Mouse (Mus musculus) lung, embryonic 14.5 days (tissue): ENCODE measurements around the gene Soga1. TPM values are rescaled to one million over a fixed set of nuclear protein-coding genes. Genes with fewer than 3 reads are reported as not detected.
A peak's percentile ranks its signal among the peaks of the same experiment; 100 is the strongest.

Source experiments
- ATAC-seq: fragments of 200-750 bp; cut with Nextera tagmentation; 2 replicates; pipeline ENCODE4 v1.8.0; 2017; ENCODE audit warnings: mild to moderate bottlenecking, moderate TSS enrichment, moderate library complexity; ENCODE audit not compliant: insufficient read depth
- DNase-seq: peaks from one replicate; pipeline ENCODE4 v3.0.0-alpha.2; 2015
- H3K27ac ChIP-seq: fragments of 300-500 bp; sonication (generic); 2 replicates; pipeline ENCODE4 v1.5.1; 2014; ENCODE audit warnings: low read depth, mild to moderate bottlenecking, moderate library complexity
- H3K27me3 ChIP-seq: fragments of 300-500 bp; sonication (generic); 2 replicates; pipeline ENCODE4 v1.6.1; 2014; ENCODE audit warnings: low read length, control low read depth; ENCODE audit not compliant: insufficient read depth
- H3K36me3 ChIP-seq: fragments of 300-500 bp; sonication (generic); 2 replicates; pipeline ENCODE4 v1.6.1; 2014; ENCODE audit warnings: control low read depth; ENCODE audit not compliant: insufficient read depth
- H3K4me1 ChIP-seq: fragments of 300-500 bp; sonication (generic); 2 replicates; pipeline ENCODE4 v1.6.1; 2014; ENCODE audit warnings: antibody characterized with exemption, control low read depth; ENCODE audit not compliant: insufficient read depth
- H3K4me2 ChIP-seq: fragments of 300-500 bp; sonication (generic); 2 replicates; pipeline ENCODE4 v1.6.1; 2014; ENCODE audit warnings: mild to moderate bottlenecking
- H3K4me3 ChIP-seq: fragments of 300-500 bp; sonication (generic); 2 replicates; pipeline ENCODE4 v1.5.1; 2014; ENCODE audit warnings: low read depth, low read length
- H3K9ac ChIP-seq: fragments of 300-500 bp; sonication (generic); 2 replicates; pipeline ENCODE4 v1.6.1; 2014
- H3K9me3 ChIP-seq: fragments of 300-500 bp; sonication (generic); 2 replicates; pipeline ENCODE4 v1.6.1; 2016; ENCODE audit warnings: low read depth, low read length, control low read depth
- CTCF ChIP-seq: IDR thresholded peaks from 2 replicates; pipeline ENCODE4 v1.5.1; 2016; ENCODE audit warnings: antibody characterized with exemption, low read depth
- WGBS: fragments of 180-500 bp; shearing (Covaris S2); extraction: QIAGEN DNeasy Blood & Tissue Kit; methylation state at CpG from one replicate; pipeline ENCODE4 v1.1.7; 2014; 5-methylcytosine and 5-hydroxymethylcytosine counted together
- polyA plus RNA-seq: library from polyadenylated mRNA; unstranded; fragments of >200 nt; fragmentation: Nextera tagmentation; extraction: Ambion mirVana; gene quantifications from 2 replicates; pipeline ENCODE4 v1.2.1, GENCODE M21; 2014

Soga1 gene
- polyA plus RNA-seq, 1 experiment from 2014 or later = 8.9 TPM

DNA sequence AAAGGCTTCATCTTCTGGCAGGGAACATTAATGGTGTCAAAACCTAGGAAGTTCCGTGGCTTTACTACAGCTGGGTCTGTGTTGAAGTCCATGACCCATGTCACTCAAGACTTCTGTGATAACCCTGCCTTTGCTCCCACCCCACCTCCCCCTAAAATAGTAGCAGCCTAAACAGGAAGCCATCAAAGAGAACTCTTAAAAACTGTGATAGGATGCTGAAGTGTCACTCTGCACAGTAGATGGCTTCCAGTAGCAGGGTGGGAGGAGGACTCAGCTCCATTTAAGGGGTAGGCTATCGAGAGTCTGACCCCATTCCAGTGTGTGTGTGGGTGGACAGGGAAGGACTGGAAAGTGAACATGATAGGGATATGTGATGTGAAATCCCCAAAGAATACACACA lies 104.1 kb downstream of the Soga1 start:
- no peak overlapping the region for H3K9ac ChIP-seq
- TF ChIP-seq CTCF = no peak
- H3K4me1 ChIP-seq = no peaks in the 10 kb centered on the region
- DNase-seq = no peak
- H3K36me3 ChIP-seq = 0 out of 2 replicates have a peak, but pooled peaks cover 6% of the 10 kb centered on the region
- H3K4me2 ChIP-seq = no peak overlapping the region
- ATAC-seq = no peak
- H3K27ac ChIP-seq = peak overlapping the region; percentile 18; the same call in 1 of the 2 replicates
- H3K4me3 ChIP-seq = no peak overlapping the region
- 35% methylated on average over 2 of the region's 2 CpGs for WGBS
- H3K27me3 ChIP-seq = no peaks in the 10 kb centered on the region
- H3K9me3 ChIP-seq = no peaks in the 10 kb centered on the region

DNA sequence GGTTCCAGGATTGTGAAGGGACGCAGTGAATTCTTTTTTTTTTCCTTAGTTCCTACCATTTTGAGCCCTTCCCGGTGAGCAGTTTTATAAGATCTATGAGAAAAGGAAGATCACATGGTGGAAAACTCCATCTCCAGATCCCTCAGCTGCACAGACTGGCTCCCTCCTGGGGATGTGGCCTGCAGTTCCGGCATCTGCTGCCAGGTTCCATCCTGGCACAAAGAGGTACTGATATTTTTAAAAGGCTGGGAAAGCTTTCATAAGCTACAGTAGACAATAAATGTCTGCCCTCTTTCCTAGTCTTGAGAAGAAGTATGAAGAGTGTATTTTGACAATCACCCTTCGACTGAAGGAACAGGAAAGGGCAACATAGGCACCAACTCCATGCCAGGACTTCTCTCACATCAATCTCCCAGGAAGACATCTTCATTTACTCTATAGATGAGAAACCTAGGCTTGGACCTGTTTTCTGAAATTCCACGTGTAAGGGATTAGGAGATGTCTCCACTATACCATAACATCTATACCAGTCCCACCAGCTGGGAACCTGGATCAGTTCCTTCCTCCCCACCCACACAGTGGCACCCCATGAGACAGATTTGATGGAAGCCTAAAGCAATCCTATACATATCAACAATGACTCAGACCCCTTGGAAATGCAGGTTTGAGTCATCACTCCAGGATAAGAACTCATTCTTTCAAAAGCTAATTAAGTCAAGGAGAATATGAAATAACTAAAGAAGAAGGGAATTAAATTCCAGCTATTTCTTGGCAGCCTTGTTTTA lies 105.5 kb downstream of the Soga1 start:
- DNase-seq = no peak
- Histone ChIP-seq H3K9ac (no peak overlapping the region), H3K27me3 (no peaks in the 10 kb centered on the region), H3K27ac (no peak overlapping the region), H3K4me2 (no peak overlapping the region), H3K9me3 (no peaks in the 10 kb centered on the region), H3K4me1 (no peaks in the 10 kb centered on the region), H3K36me3 (0 out of 2 replicates have a peak, but pooled peaks cover 6% of the 10 kb centered on the region), H3K4me3 (no peak overlapping the region)
- 81% methylated on average over 5 of the region's 5 CpGs for whole genome bisulfite sequencing
- no peak for TF ChIP-seq CTCF
- ATAC-seq = no peak

DNA sequence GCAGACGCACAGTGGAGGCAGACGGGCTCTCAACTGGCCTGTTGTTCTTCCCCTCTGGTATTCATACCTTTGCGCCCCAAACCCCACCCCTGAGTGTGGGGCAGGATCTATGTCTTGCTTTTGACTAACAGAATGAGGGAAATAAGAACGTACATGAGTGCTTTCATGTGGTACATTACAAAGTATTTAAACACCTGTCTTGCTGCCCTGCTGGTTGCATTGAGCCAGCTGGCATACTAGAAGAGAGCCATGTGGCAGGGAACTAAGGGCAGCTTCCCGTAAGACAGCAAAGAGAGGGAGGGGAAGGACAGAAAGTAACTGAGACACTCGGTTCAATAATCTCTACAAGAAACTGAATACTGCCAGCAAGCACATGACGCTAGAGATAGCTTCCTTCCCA lies 108.8 kb downstream of the Soga1 start:
- Histone ChIP-seq H3K36me3 (no peaks in the 10 kb centered on the region), H3K4me1 (no peaks in the 10 kb centered on the region), H3K9me3 (no peaks in the 10 kb centered on the region), H3K9ac (no peak overlapping the region), H3K4me2 (no peak overlapping the region), H3K4me3 (no peak overlapping the region), H3K27me3 (no peaks in the 10 kb centered on the region), H3K27ac (no peak overlapping the region)
- no peak for DNase-seq
- no peak for ATAC-seq
- WGBS = 68% methylated on average over 7 of the region's 7 CpGs
- no peak for TF ChIP-seq CTCF

DNA sequence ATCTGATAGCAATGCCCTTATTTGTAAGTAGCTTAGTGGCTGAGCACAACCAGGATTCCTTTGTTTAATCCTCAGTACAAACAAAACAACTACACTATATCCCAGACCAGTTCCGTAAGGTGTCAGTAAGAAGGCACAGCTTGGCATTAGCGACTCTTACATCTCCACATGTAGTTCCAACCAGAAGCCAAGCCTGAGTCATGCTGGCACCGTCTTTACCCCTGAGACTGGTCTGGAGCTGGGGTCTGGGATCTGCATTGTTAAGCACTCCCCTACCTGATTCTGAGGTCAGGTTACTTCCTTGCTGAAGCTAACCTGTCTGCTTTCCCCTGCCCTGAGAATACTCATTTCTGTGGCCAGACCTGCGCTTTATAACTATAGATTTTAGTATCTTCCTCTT lies 110.6 kb downstream of the Soga1 start:
- H3K4me2 ChIP-seq = no peak overlapping the region
- no peaks in the 10 kb centered on the region for H3K4me1 ChIP-seq
- 66% methylated on average over 4 of the region's 4 CpGs for WGBS
- no peak overlapping the region for H3K4me3 ChIP-seq
- H3K27me3 ChIP-seq = no peaks in the 10 kb centered on the region
- no peak for DNase-seq
- H3K27ac ChIP-seq = no peak overlapping the region
- no peak overlapping the region for H3K9ac ChIP-seq
- H3K36me3 ChIP-seq = no peaks in the 10 kb centered on the region
- no peak for ATAC-seq
- H3K9me3 ChIP-seq = no peaks in the 10 kb centered on the region
- no peak for TF ChIP-seq CTCF

DNA sequence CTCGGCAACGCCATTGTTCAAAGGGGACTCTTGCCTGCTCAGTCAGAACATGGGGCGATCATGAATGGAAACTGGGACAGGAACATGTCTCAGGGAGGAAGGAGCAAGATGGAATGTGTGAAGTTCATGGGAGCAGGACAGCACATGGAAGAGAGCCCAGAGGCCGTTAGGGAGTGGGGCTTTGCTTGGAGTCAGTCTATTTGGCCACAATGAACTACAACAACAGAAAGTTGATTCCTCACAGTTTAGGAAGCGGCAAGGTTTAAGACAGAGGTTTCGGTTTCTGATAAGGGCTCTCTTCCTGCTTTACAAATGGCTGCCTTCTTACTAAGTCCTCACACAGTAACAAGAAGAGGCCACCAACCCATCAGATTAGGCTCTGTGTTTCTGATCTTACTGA lies 111.7 kb downstream of the Soga1 start:
- TF ChIP-seq CTCF = no peak
- DNase-seq = no peak
- ATAC-seq = no peak
- 71% methylated on average over 6 of the region's 6 CpGs for WGBS
- Histone ChIP-seq H3K27me3 (no peaks in the 10 kb centered on the region), H3K9me3 (no peaks in the 10 kb centered on the region), H3K4me2 (no peak overlapping the region), H3K9ac (no peak overlapping the region), H3K27ac (no peak overlapping the region), H3K4me3 (no peak overlapping the region), H3K4me1 (no peaks in the 10 kb centered on the region), H3K36me3 (no peaks in the 10 kb centered on the region)

Other genes starting within 250 kb of the Soga1 start
- 69.1 and 75.1 TPM in 2 replicates for gene Tgif2, start 239.2 kb downstream of the Soga1 start, polyA plus RNA-seq
- 5.7 and 7.2 TPM in 2 replicates for gene 4930518I15Rik, start 221.3 kb downstream of the Soga1 start, polyA plus RNA-seq
- 194 and 210 TPM in 2 replicates for gene Rab5if, start 216.1 kb downstream of the Soga1 start, polyA plus RNA-seq
- gene Sla2, start 192.1 kb downstream of the Soga1 start, polyA plus RNA-seq = 0.21 and 0.50 TPM in 2 replicates
- 43.7 TPM in 2 replicates for gene Ndrg3, start 87.2 kb downstream of the Soga1 start, polyA plus RNA-seq
- 44.2 and 46.6 TPM in 2 replicates for gene Dsn1, start 72.1 kb downstream of the Soga1 start, polyA plus RNA-seq
- gene Tldc2, start 7.8 kb upstream of the Soga1 start, polyA plus RNA-seq = not detected in 2 replicates
- 36.2 and 37.0 TPM in 2 replicates for gene Samhd1, start 56.0 kb upstream of the Soga1 start, polyA plus RNA-seq
- 36.4 and 37.3 TPM in 2 replicates for gene Rbl1, start 125.3 kb upstream of the Soga1 start, polyA plus RNA-seq
- 355 and 359 TPM in 2 replicates for gene Rpn2, start 199.8 kb upstream of the Soga1 start, polyA plus RNA-seq
- gene Mroh8, start 200.3 kb upstream of the Soga1 start, polyA plus RNA-seq = 0.43 and 0.50 TPM in 2 replicates